In the genomic region with DNA sequence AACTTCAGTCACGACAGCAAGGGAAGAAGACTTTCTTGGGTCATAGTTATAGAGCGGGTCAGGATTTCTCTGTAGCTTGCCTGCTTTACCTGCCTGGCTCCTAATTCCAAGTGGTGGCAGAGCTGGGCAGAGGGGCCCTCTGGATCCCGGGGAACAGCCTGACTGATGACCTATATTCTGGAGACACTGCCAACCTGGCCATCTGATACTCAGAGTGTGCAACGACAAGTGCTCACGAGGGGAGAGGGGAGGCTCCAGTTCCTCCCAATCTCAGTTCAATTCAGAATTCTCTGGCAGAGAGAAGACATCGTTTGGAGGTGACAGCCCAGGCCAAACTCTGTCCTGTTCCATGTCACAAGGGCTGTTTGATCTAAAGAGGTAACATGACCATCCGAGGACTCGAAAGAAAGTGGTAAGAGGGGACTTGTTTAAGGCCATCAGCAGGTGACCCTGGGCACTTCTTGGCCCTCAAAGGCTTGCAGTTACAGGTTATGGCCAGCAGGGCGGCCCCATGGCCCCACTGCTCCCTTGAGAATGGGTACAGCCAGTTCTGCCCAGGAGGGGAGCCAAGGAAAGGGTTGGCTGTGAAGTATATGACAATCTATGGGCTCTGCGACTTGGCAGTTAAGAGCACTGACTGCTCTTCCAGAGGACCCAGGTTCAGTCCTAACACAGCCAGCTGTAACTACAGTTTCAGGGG, we compare ENCODE assay signal across 11 mouse cellular contexts. TPM values are rescaled to one million over a fixed set of nuclear protein-coding genes. Genes with fewer than 3 reads are reported as not detected.
DNase-seq lines count a peak whose midpoint lies in the region; ATAC-seq and TF ChIP-seq lines count a peak whose summit lies in the region.
"Had no signal": no experiment of that assay in that cellular context is flagged by ENCODE, and none has a peak within 500 bp of the region (broad histone marks: within the 10 kb centered on the region; RNA-seq: fewer than 3 reads in every experiment).

No protein-coding gene starts in this region.

- no peak for ATAC-seq in forebrain, embryonic 12.5 days (ENCODE audit: low FRiP score)
- ATAC-seq in liver, embryonic 12.5 days, result no peak
- ATAC-seq: inflammation-experienced regulatory T-cells, adult 6 months had no signal

- 0 out of 2 replicates have a peak overlapping the region, but pooled peaks have one; percentile 8 for H3K27ac ChIP-seq in forebrain, embryonic 12.5 days
- H3K27ac ChIP-seq in forebrain, embryonic 10.5 days, result no peak overlapping the region
- H3K27ac ChIP-seq in liver, adult 2 months (replicated peaks; ENCODE audit: insufficient read depth, low read depth, low read length), result no peak overlapping the region
- no peak overlapping the region for H3K27ac ChIP-seq in liver, embryonic 12.5 days

- no peak for TF ChIP-seq POLR2A in liver, adult 2 months (IDR thresholded peaks at IDR 0.05; ENCODE audit: extremely low read depth, insufficient read depth, low read length)

- H3K4me1 ChIP-seq in forebrain, embryonic 12.5 days, result peaks cover 8% of the 10 kb centered on the region
- H3K4me1 ChIP-seq in forebrain, embryonic 10.5 days, result peaks cover 23% of the 10 kb centered on the region
- H3K4me1 ChIP-seq in liver, adult 2 months (ENCODE audit: control insufficient read depth, insufficient read depth, low read length), result peaks cover 3% of the 10 kb centered on the region
- H3K4me1 ChIP-seq in liver, embryonic 12.5 days, result peaks cover 9% of the 10 kb centered on the region

- no peaks in the 10 kb centered on the region for H3K36me3 ChIP-seq in forebrain, embryonic 12.5 days (replicated peaks)
- H3K36me3 ChIP-seq in forebrain, embryonic 10.5 days (replicated peaks), result 0 out of 2 replicates have a peak, but pooled peaks cover 3% of the 10 kb centered on the region
- H3K36me3 ChIP-seq in liver, adult 2 months (ENCODE audit: control insufficient read depth, insufficient read depth, low read length), result no peaks in the 10 kb centered on the region
- peaks cover 5% of the 10 kb centered on the region for H3K36me3 ChIP-seq in liver, embryonic 12.5 days
- H3K36me3 ChIP-seq: G1E had no signal

- H3K9ac ChIP-seq in forebrain, embryonic 12.5 days, result no peak overlapping the region
- H3K9ac ChIP-seq in liver, adult 2 months (ENCODE audit: low read depth, low read length), result no peak overlapping the region
- H3K9ac ChIP-seq in liver, embryonic 12.5 days, result no peak overlapping the region

- no peak for DNase-seq in forebrain, embryonic 10.5 days (ENCODE audit: extremely low spot score, low spot score)
- peak; percentile 16 for DNase-seq in liver, adult 2 months (ENCODE audit: extremely low read depth, low read depth, low spot score)
- DNase-seq in adipocyte (ENCODE audit: low spot score), result peak; percentile 52
- peak; percentile 60 for DNase-seq in naive thymus-derived CD4-positive, alpha-beta T cell, adult 2 months (ENCODE audit: low read depth)
- no peak for DNase-seq in layer of hippocampus, adult 11-12 months (ENCODE audit: low spot score)
- no peak for DNase-seq in testis, postnatal 10 days (ENCODE audit: low spot score)
- DNase-seq: midbrain, embryonic 14.5 days had no signal

- H3K4me3 ChIP-seq in forebrain, embryonic 12.5 days (replicated peaks), result no peak overlapping the region
- H3K4me3 ChIP-seq in forebrain, embryonic 10.5 days, result no peak overlapping the region
- no peak overlapping the region for H3K4me3 ChIP-seq in liver, adult 2 months (ENCODE audit: insufficient read depth, low read depth, low read length)
- no peak overlapping the region for H3K4me3 ChIP-seq in liver, embryonic 12.5 days

- no peaks in the 10 kb centered on the region for H3K27me3 ChIP-seq in forebrain, embryonic 12.5 days
- no peaks in the 10 kb centered on the region for H3K27me3 ChIP-seq in forebrain, embryonic 10.5 days (ENCODE audit: poor library complexity, severe bottlenecking)
- H3K27me3 ChIP-seq in liver, adult 2 months (ENCODE audit: control insufficient read depth, insufficient read depth, low read length), result no peaks in the 10 kb centered on the region
- no peaks in the 10 kb centered on the region for H3K27me3 ChIP-seq in liver, embryonic 12.5 days (replicated peaks)

- no peak overlapping the region for H3K4me2 ChIP-seq in forebrain, embryonic 12.5 days
- H3K4me2 ChIP-seq in liver, embryonic 12.5 days, result no peak overlapping the region

- peak; percentile 76 for TF ChIP-seq CTCF in liver, adult 2 months (IDR thresholded peaks at IDR 0.05; ENCODE audit: low read depth, low read length)

- H3K9me3 ChIP-seq in forebrain, embryonic 12.5 days, result no peaks in the 10 kb centered on the region
- no peaks in the 10 kb centered on the region for H3K9me3 ChIP-seq in forebrain, embryonic 10.5 days
- no peaks in the 10 kb centered on the region for H3K9me3 ChIP-seq in liver, embryonic 12.5 days (replicated peaks)
- H3K9me3 ChIP-seq: G1E had no signal

- no peaks in the 10 kb centered on the region for H3K79me2 ChIP-seq in liver, adult 2 months (ENCODE audit: control insufficient read depth, insufficient read depth, low read length)

- WGBS in forebrain, embryonic 12.5 days, result 88% methylated on average over 10 of the region's 10 CpGs
- 84% methylated on average over 10 of the region's 10 CpGs for WGBS in forebrain, embryonic 10.5 days
- 91% methylated on average over 10 of the region's 10 CpGs for WGBS in liver, adult 2 months
- WGBS in liver, embryonic 12.5 days (ENCODE audit: insufficient replicate concordance), result 70% methylated on average over 10 of the region's 10 CpGs

RNA-seq across cellular contexts. Expression of a gene that starts 38.4 kb away (rescaled TPM):
- polyA plus RNA-seq in forebrain, embryonic 12.5 days (2016; fragmentation: Nextera tagmentation; extraction: Ambion mirVana), result 9.3 and 14.8 TPM in 2 replicates
- polyA plus RNA-seq in forebrain, embryonic 10.5 days (2016; fragmentation: Nextera tagmentation; extraction: Ambion mirVana), result 8.3 and 9.3 TPM in 2 replicates
- 0.74 and 1.1 TPM in 2 replicates for total RNA-seq in liver, adult 2 months (2014; rRNA removed)
- polyA plus RNA-seq in liver, adult 2 months (2012; rRNA removed), result 1.2 and 2.4 TPM in 2 replicates
- polyA plus RNA-seq in liver, embryonic 12.5 days (2016; fragmentation: Nextera tagmentation; extraction: Ambion mirVana), result 12.5 and 14.1 TPM in 2 replicates
- polyA plus RNA-seq: G1E had no signal

RNA-seq across cellular contexts. Expression of a gene that starts 55.2 kb away (rescaled TPM):
- polyA plus RNA-seq in forebrain, embryonic 12.5 days (2016; fragmentation: Nextera tagmentation; extraction: Ambion mirVana), result 125 and 129 TPM in 2 replicates
- 113 and 115 TPM in 2 replicates for polyA plus RNA-seq in forebrain, embryonic 10.5 days (2016; fragmentation: Nextera tagmentation; extraction: Ambion mirVana)
- 50.9 and 55.1 TPM in 2 replicates for total RNA-seq in liver, adult 2 months (2014; rRNA removed)
- polyA plus RNA-seq in liver, adult 2 months (2012; rRNA removed), result 80.1 and 96.7 TPM in 2 replicates
- polyA plus RNA-seq in liver, embryonic 12.5 days (2016; fragmentation: Nextera tagmentation; extraction: Ambion mirVana), result 69.3 and 72.1 TPM in 2 replicates

Comparison
In these comparisons a context has a peak if more than half of its experiments do, and no peak if none do; other contexts are left out.
1. DNase-seq: peak in liver, adult 2 months (single experiment), adipocyte (single experiment) and naive thymus-derived CD4-positive, alpha-beta T cell, adult 2 months (single experiment); none in forebrain, embryonic 10.5 days (single experiment), layer of hippocampus, adult 11-12 months (single experiment) and testis, postnatal 10 days (single experiment).